Mouse (Mus musculus) embryonic facial prominence, embryonic 15.5 days (tissue): ENCODE measurements at regions not wholly inside any gene's neighbourhood (a gene's known extent, or its start where the extent isn't known, plus 50 kb on each side); places are given as distances from the start of the nearest gene placed in this dataset.

ENCODE experiments used
- ATAC-seq: fragments of 200-750 bp; cut with Nextera tagmentation; 2 replicates; pipeline ENCODE4 v1.8.0; 2017; ENCODE audit warnings: low read depth, moderate TSS enrichment; ENCODE audit not compliant: insufficient number of reproducible peaks, low FRiP score, low TSS enrichment
- H3K27ac ChIP-seq: fragments of 300-500 bp; sonication (generic); replicated peaks from 2 replicates; pipeline ENCODE4 v1.5.1; 2015; ENCODE audit warnings: mild to moderate bottlenecking, inconsistent platforms
- H3K27me3 ChIP-seq: fragments of 300-500 bp; sonication (generic); 2 replicates; pipeline ENCODE4 v1.6.1; 2015; ENCODE audit warnings: inconsistent platforms
- H3K36me3 ChIP-seq: fragments of 300-500 bp; sonication (generic); 2 replicates; pipeline ENCODE4 v1.6.1; 2015; ENCODE audit warnings: mild to moderate bottlenecking, inconsistent platforms
- H3K4me1 ChIP-seq: fragments of 300-500 bp; sonication (generic); 2 replicates; pipeline ENCODE4 v1.6.1; 2015; ENCODE audit warnings: inconsistent platforms
- H3K4me2 ChIP-seq: fragments of 300-500 bp; sonication (generic); replicated peaks from 2 replicates; pipeline ENCODE4 v1.6.1; 2015; ENCODE audit warnings: mild to moderate bottlenecking, inconsistent platforms
- H3K4me3 ChIP-seq: fragments of 300-500 bp; sonication (generic); replicated peaks from 2 replicates; pipeline ENCODE4 v1.5.1; 2015; ENCODE audit warnings: mild to moderate bottlenecking, inconsistent platforms
- H3K9ac ChIP-seq: fragments of 300-500 bp; sonication (generic); 2 replicates; pipeline ENCODE4 v1.6.1; 2015; ENCODE audit warnings: inconsistent platforms
- H3K9me3 ChIP-seq: fragments of 300-500 bp; sonication (generic); replicated peaks from 2 replicates; pipeline ENCODE4 v1.6.1; 2016; ENCODE audit warnings: inconsistent platforms
- WGBS: fragments of 180-500 bp; shearing (Covaris S2); methylation state at CpG from one replicate; pipeline ENCODE4 v1.1.7; 2015; 5-methylcytosine and 5-hydroxymethylcytosine counted together

DNA sequence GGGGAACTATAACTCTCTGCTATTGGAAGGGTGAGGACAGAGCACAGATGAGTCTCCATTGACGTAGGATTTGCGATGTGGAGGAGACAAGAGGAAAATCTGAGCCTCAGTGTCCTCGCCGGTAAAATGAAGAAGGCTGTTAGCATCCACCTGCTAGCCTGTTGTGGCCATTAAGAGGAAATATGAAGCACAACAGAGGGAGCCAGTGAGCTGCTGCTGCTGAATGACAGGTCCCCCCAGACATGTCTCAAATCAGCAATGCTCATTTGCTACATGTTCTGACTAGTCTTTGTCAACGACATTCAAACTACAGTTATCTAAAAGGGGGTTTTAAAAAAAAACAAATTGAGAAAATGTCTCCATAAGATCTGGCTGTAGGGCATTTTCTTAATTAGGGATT is 164.6 kb upstream of the Prok2 start:
- no peaks in the 10 kb centered on the region for H3K9me3 ChIP-seq
- H3K27me3 ChIP-seq: peaks cover 6% of the 10 kb centered on the region; the same call in 1 of the 2 replicates
- ATAC-seq: no peak
- peaks cover 13% of the 10 kb centered on the region; the same call in 1 of the 2 replicates for H3K4me1 ChIP-seq
- no peaks in the 10 kb centered on the region for H3K36me3 ChIP-seq
- no peak overlapping the region for H3K27ac ChIP-seq
- H3K9ac ChIP-seq: no peak overlapping the region
- WGBS: 78% methylated on average over 5 of the region's 5 CpGs
- no peak overlapping the region for H3K4me3 ChIP-seq
- no peak overlapping the region for H3K4me2 ChIP-seq

DNA sequence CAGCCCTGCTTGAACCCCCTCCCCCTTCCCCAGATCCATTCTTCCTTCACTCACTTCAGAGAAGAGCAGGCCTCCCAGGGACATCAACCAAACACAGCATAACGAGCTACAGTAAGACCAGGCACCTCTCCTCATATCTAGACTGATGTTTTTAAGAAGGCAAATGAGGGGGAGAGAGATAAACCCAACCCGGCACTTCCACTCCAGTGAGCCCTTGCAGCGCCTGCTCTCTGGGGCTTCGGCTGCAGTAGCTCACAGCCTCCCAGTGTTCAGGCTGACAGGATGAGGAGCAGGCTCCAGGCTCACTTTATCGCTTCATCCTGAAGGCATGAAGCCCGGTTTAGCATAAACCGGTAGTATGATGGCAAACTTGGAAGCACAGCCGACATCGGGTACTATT is 162.9 kb upstream of the Prok2 start:
- H3K4me1 ChIP-seq: peaks cover 29% of the 10 kb centered on the region
- peaks cover 6% of the 10 kb centered on the region; the same call in 1 of the 2 replicates for H3K27me3 ChIP-seq
- no peak overlapping the region for H3K4me3 ChIP-seq
- H3K9me3 ChIP-seq: no peaks in the 10 kb centered on the region
- no peak overlapping the region for H3K27ac ChIP-seq
- ATAC-seq: no peak
- no peak overlapping the region for H3K9ac ChIP-seq
- H3K4me2 ChIP-seq: no peak overlapping the region
- WGBS: 38% methylated on average over 9 of the region's 9 CpGs
- H3K36me3 ChIP-seq: no peaks in the 10 kb centered on the region

DNA sequence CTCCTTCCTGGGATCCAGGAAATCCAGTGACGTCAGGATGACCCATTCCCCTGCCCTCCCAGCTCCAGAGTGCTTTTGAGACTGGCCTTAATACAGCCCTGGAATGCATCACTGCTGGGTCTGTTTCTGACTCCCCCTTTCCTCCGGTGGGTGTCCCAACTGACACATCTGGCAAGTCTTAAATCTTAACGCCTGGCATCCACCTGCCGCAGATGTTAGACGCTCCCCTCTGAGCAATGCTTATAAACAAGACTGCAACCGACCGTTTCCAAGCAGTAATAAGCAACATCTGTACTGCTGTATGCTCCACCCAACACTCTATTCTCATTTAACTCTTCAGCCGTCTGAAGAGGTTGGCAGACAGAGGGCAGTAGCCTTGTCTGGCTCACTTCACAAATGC is 161.7 kb upstream of the Prok2 start:
- Histone ChIP-seq H3K36me3 (no peaks in the 10 kb centered on the region), H3K27me3 (peaks cover 6% of the 10 kb centered on the region; the same call in 1 of the 2 replicates), H3K27ac (no peak overlapping the region), H3K9me3 (no peaks in the 10 kb centered on the region), H3K4me3 (no peak overlapping the region), H3K9ac (no peak overlapping the region), H3K4me1 (peaks cover 34% of the 10 kb centered on the region), H3K4me2 (no peak overlapping the region)
- peak; percentile 52 for ATAC-seq
- WGBS: 21% methylated on average over 8 of the region's 8 CpGs

DNA sequence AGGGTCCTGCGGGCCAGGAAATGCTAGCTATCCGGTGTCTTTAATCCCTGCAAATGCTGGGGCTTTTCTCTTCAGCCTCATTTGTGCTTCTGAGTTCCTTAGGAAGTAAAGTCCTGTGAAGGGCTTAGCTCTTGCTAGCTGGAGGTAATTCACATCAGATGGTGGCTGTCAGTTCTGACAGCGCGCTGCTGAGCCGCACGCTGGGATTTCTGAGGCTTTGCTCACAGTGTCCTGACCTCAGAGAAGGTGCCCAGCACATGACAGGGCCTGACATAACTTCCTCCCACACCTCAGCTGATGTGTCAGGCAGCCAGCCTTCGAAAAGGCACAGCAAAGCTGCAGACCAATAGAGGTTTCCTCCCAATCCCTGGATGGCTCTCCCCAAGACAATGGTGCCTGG is 158.6 kb upstream of the Prok2 start:
- ATAC-seq: 0 out of 2 replicates have a peak, but pooled peaks have one; percentile 15
- Histone ChIP-seq H3K27ac (peak overlapping the region; percentile 29; the same call in 1 of the 2 replicates), H3K36me3 (no peaks in the 10 kb centered on the region), H3K4me2 (no peak overlapping the region), H3K9ac (no peak overlapping the region), H3K9me3 (no peaks in the 10 kb centered on the region), H3K27me3 (peaks cover 6% of the 10 kb centered on the region; the same call in 1 of the 2 replicates), H3K4me3 (no peak overlapping the region), H3K4me1 (peaks cover 34% of the 10 kb centered on the region)
- WGBS: 4% methylated on average over 7 of the region's 7 CpGs

DNA sequence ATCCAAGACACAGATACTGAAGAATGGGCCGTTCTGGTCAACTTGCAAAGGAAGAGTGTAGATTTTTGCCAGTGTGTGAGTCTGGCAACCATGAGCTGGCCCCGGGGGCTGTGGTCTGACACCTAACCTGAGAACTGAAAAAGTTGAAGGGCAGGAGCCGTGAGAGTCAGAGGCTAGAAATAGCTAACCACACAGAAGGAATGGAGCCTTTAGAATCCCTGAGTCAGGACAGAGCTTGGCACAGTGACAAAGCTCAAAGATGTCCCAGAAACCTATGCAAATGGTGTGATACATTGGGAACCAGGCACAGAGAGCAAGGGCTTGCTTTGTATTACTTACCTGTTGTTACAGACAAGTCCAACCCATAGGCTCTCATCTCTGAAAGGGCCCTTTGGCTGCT is 157.9 kb upstream of the Prok2 start:
- 51% methylated on average over 3 of the region's 3 CpGs for WGBS
- ATAC-seq: no peak
- Histone ChIP-seq H3K27me3 (peaks cover 8% of the 10 kb centered on the region; the same call in 1 of the 2 replicates), H3K9me3 (no peaks in the 10 kb centered on the region), H3K36me3 (no peaks in the 10 kb centered on the region), H3K4me2 (no peak overlapping the region), H3K4me3 (no peak overlapping the region), H3K27ac (0 out of 2 replicates have a peak overlapping the region, but pooled peaks have one; percentile 29), H3K4me1 (peaks cover 34% of the 10 kb centered on the region), H3K9ac (no peak overlapping the region)

DNA sequence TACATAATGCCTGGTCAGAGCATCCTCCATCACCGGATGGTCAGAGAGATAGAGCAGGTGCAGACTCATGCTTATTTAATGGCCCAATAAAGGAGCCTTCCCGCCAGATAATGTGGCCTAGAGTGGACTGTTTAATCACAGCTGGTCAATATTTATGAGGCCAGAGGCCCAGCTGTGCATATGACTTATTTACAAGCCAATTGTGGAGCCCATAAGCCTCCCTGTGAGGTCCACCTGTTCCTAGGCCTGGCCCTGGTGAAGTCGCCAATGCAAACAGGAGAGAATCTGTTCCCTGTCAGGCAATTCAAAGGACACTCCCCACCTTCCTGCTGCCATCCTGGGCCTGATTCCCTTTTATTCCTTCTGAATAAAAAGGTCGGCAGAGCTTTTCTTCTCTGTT is 155.4 kb upstream of the Prok2 start:
- Histone ChIP-seq H3K9ac (no peak overlapping the region), H3K36me3 (no peaks in the 10 kb centered on the region), H3K4me2 (no peak overlapping the region), H3K27ac (no peak overlapping the region), H3K27me3 (0 out of 2 replicates have a peak, but pooled peaks cover 6% of the 10 kb centered on the region), H3K9me3 (no peaks in the 10 kb centered on the region), H3K4me3 (no peak overlapping the region), H3K4me1 (peaks cover 21% of the 10 kb centered on the region)
- 70% methylated on average over 4 of the region's 4 CpGs for WGBS
- no peak for ATAC-seq

DNA sequence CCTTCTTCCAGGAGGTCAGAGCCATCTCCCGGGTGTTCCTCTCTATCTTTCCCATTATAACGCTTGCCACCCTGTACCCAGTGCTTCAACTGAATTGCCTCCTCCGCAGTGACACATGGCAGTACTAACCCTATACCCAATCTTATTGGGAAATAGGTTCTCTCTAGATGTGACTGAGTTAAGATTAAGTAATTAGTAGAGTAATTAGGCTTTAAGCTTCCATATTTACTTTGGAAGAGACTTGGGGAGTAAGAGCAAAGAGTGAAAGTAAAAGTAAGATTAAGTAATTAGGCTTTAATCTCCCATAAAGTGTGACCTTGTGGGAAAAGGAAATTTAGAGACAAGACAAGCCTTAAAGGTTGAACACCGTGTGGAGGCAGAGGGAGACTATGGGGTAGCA is 148.7 kb upstream of the Prok2 start:
- Histone ChIP-seq H3K9ac (no peak overlapping the region), H3K36me3 (no peaks in the 10 kb centered on the region), H3K4me2 (no peak overlapping the region), H3K9me3 (no peaks in the 10 kb centered on the region), H3K4me3 (no peak overlapping the region), H3K4me1 (no peaks in the 10 kb centered on the region), H3K27me3 (0 out of 2 replicates have a peak, but pooled peaks cover 6% of the 10 kb centered on the region), H3K27ac (no peak overlapping the region)
- ATAC-seq: no peak
- WGBS: 83% methylated on average over 4 of the region's 4 CpGs

DNA sequence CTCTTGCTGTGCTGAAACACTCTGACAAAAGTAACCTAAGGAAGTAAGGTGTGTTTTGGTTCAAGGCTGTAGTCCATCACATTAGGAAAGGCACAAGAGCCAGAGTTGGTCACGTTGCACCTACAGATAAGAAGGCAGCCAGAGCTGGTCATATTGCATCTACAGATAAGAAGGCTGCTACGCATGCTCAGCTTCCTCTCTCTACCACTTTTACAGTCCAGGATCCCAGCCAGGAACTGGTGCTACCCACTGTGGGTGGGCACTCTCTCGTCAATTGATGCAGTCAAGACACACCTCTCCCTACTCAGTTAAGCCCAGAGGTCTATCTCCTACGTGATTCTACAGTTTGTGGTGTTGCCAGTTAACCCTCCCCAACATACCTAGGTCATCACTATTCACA is 147.8 kb upstream of the Prok2 start:
- 0 out of 2 replicates have a peak, but pooled peaks cover 2% of the 10 kb centered on the region for H3K27me3 ChIP-seq
- no peaks in the 10 kb centered on the region for H3K36me3 ChIP-seq
- no peak overlapping the region for H3K4me2 ChIP-seq
- no peaks in the 10 kb centered on the region for H3K9me3 ChIP-seq
- no peak for ATAC-seq
- no peaks in the 10 kb centered on the region for H3K4me1 ChIP-seq
- H3K4me3 ChIP-seq: no peak overlapping the region
- WGBS: 67% methylated on average over 4 of the region's 4 CpGs
- H3K9ac ChIP-seq: no peak overlapping the region
- no peak overlapping the region for H3K27ac ChIP-seq

DNA sequence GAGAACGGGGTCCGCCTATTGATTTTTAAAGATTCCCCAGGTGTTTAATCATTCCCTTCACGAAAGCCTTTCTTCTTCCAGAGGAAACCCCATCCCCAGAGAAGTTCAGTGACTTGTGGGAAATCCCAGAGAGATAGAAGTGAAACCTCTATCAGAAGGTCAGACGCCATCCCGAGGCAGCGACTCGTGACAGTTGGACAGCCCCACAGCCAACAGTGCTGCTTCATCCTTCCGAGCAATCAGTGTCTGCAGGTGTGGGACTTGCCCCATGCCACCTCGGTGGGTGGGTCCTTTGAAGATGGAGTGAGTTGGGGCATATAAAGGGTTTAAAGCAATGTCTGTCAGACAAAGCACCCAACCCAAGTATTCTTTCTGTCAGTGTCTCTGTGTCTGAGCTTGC is 139.9 kb upstream of the Prok2 start:
- Histone ChIP-seq H3K4me2 (no peak overlapping the region), H3K4me3 (no peak overlapping the region), H3K27me3 (no peaks in the 10 kb centered on the region), H3K36me3 (no peaks in the 10 kb centered on the region), H3K4me1 (peaks cover 12% of the 10 kb centered on the region), H3K9me3 (no peaks in the 10 kb centered on the region), H3K27ac (no peak overlapping the region), H3K9ac (no peak overlapping the region)
- no peak for ATAC-seq
- 77% methylated on average over 9 of the region's 9 CpGs for WGBS

DNA sequence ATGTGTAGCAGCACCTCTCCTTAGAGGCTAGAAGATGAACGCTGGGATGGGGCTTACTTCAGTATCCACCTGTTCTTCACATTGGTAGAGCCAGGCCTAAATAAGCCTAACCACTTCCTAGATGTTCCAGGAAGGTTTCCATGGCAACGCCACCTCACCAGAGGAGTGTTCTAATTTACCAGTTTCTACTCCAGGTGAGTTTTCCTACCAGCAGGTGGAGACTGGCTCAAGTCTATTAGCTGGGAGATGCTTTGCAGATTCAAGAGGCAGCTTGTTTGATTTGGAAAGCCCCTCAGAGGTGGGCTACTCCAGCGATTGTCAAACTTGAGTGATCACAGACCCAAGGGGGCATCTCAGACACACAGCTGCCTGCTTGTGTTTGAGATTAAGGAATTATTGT is 138.8 kb upstream of the Prok2 start:
- H3K4me3 ChIP-seq: no peak overlapping the region
- no peak overlapping the region for H3K4me2 ChIP-seq
- no peak overlapping the region for H3K27ac ChIP-seq
- H3K9me3 ChIP-seq: no peaks in the 10 kb centered on the region
- peaks cover 12% of the 10 kb centered on the region for H3K4me1 ChIP-seq
- 44% methylated on average over 3 of the region's 3 CpGs for WGBS
- no peak for ATAC-seq
- no peaks in the 10 kb centered on the region for H3K27me3 ChIP-seq
- H3K36me3 ChIP-seq: no peaks in the 10 kb centered on the region
- no peak overlapping the region for H3K9ac ChIP-seq

DNA sequence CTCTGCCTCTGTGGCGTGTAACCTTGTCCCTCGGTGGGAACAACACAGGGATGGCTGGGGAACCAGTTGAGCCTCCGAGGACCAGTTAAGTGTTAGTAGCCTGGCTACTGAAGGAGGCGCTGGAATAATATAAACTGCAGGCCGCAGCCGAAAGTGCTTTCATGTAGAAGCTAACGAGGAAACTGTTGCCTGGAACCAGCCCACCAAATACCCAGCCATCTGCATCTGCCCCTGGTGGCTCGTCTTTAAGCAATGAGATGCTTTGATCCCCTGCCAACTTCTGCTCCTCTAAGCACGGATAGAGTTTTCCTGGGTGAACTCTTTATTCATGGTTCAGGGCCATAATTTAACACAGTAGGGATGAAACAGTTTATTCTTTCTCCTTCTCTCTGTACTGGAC is 137.2 kb upstream of the Prok2 start:
- no peak for ATAC-seq
- Histone ChIP-seq H3K4me3 (no peak overlapping the region), H3K27me3 (no peaks in the 10 kb centered on the region), H3K4me2 (no peak overlapping the region), H3K4me1 (peaks cover 12% of the 10 kb centered on the region), H3K9me3 (no peaks in the 10 kb centered on the region), H3K27ac (no peak overlapping the region), H3K9ac (no peak overlapping the region), H3K36me3 (no peaks in the 10 kb centered on the region)
- 32% methylated on average over 9 of the region's 9 CpGs for WGBS

DNA sequence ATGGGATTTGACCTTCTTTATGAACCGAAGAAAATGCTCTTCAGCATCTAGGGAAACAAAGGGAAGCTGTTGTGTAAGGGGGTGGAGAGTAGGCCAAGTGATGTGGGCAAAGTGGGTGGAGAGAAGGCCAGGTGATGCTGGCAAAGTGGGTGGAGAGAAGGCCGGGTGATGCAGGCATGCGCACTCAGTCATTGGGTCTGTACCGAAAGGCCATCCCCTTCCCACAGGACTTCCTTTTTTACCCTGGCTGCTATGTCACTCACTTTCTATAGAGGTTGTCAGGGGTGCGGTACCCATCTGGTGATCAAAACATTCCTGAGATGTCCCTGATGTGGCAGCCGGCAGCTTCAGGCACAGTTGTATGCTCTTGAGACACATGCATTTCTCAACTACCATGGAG is 131.2 kb upstream of the Prok2 start:
- H3K27me3 ChIP-seq: no peaks in the 10 kb centered on the region
- no peaks in the 10 kb centered on the region for H3K36me3 ChIP-seq
- no peaks in the 10 kb centered on the region for H3K4me1 ChIP-seq
- no peak overlapping the region for H3K4me2 ChIP-seq
- H3K9ac ChIP-seq: no peak overlapping the region
- WGBS: 81% methylated on average over 6 of the region's 6 CpGs
- ATAC-seq: no peak
- H3K27ac ChIP-seq: no peak overlapping the region
- no peak overlapping the region for H3K4me3 ChIP-seq
- H3K9me3 ChIP-seq: no peaks in the 10 kb centered on the region
